Mouse (Mus musculus) kidney, embryonic 16.5 days (tissue): Measurements from ENCODE around the gene Plppr2. TPM values are rescaled to one million over a fixed set of nuclear protein-coding genes. Genes with fewer than 3 reads are reported as not detected.

Experiments used
- ATAC-seq: fragments of 200-750 bp; cut with Nextera tagmentation; 2 replicates; pipeline ENCODE4 v1.8.0; 2017; ENCODE audit warnings: moderate TSS enrichment; ENCODE audit not compliant: low FRiP score, low TSS enrichment
- H3K27ac ChIP-seq: fragments of 300-500 bp; sonication (generic); 2 replicates; pipeline ENCODE4 v1.5.1; 2014; ENCODE audit warnings: low read length
- H3K27me3 ChIP-seq: fragments of 300-500 bp; sonication (generic); 2 replicates; pipeline ENCODE4 v1.6.1; 2014; ENCODE audit warnings: low read length, control low read depth, mixed read lengths; ENCODE audit not compliant: insufficient read depth
- H3K36me3 ChIP-seq: fragments of 300-500 bp; sonication (generic); 2 replicates; pipeline ENCODE4 v1.6.1; 2014; ENCODE audit warnings: low read length, control low read depth, mixed read lengths; ENCODE audit not compliant: insufficient read depth
- H3K4me1 ChIP-seq: fragments of 300-500 bp; sonication (generic); 2 replicates; pipeline ENCODE4 v1.6.1; 2014; ENCODE audit warnings: low read length, control low read depth, mixed read lengths; ENCODE audit not compliant: insufficient read depth
- H3K4me2 ChIP-seq: fragments of 300-500 bp; sonication (generic); replicated peaks from 2 replicates; pipeline ENCODE4 v1.6.1; 2014; ENCODE audit warnings: low read depth, low read length
- H3K4me3 ChIP-seq: fragments of 300-500 bp; sonication (generic); 2 replicates; pipeline ENCODE4 v1.5.1; 2014; ENCODE audit warnings: mild to moderate bottlenecking, low read length
- H3K9ac ChIP-seq: fragments of 300-500 bp; sonication (generic); replicated peaks from 2 replicates; pipeline ENCODE4 v1.6.1; 2014; ENCODE audit warnings: low read length
- H3K9me3 ChIP-seq: fragments of 300-500 bp; sonication (generic); 2 replicates; pipeline ENCODE4 v1.6.1; 2016; ENCODE audit warnings: low read length, control low read depth
- WGBS: fragments of 180-500 bp; shearing (Covaris S2); extraction: QIAGEN DNeasy Blood & Tissue Kit; methylation state at CpG from one replicate; pipeline ENCODE4 v1.1.7; 2014; 5-methylcytosine and 5-hydroxymethylcytosine counted together
- polyA plus RNA-seq: library from polyadenylated mRNA; unstranded; fragments of >200 nt; fragmentation: Nextera tagmentation; extraction: Ambion mirVana; gene quantifications from 2 replicates; pipeline ENCODE4 v1.2.1, GENCODE M21; 2015

Plppr2 gene
- polyA plus RNA-seq, 1 experiment from 2014 or later: 10.4 TPM

DNA sequence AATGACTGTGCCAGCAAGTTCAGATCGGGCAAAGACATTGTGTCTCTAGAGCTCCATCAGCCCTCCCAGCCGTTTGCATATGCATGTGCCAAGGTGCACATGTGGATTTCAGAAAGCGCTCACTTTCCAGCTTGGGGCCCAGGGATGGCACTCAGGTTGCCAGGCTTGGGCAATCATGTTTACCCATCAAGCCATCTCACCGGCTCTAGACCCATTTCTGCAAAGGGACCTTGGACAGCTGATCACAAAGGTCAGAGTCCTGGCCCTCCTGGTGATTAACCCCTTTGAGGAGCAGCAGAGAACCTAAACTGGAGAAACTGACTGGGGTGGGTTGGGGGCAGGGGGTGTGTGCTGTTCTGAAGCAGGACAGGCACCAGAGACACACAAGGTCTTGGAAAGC is 55.4 kb downstream of the Plppr2 start:
- no peaks in the 10 kb centered on the region for H3K36me3 ChIP-seq
- H3K27me3 ChIP-seq: peaks cover 47% of the 10 kb centered on the region
- WGBS: 75% methylated on average over 4 of the region's 4 CpGs
- no peak overlapping the region for H3K27ac ChIP-seq
- no peak for ATAC-seq
- peaks cover 24% of the 10 kb centered on the region for H3K4me1 ChIP-seq
- no peak overlapping the region for H3K4me2 ChIP-seq
- no peak overlapping the region for H3K9ac ChIP-seq
- no peak overlapping the region for H3K4me3 ChIP-seq
- no peaks in the 10 kb centered on the region for H3K9me3 ChIP-seq

DNA sequence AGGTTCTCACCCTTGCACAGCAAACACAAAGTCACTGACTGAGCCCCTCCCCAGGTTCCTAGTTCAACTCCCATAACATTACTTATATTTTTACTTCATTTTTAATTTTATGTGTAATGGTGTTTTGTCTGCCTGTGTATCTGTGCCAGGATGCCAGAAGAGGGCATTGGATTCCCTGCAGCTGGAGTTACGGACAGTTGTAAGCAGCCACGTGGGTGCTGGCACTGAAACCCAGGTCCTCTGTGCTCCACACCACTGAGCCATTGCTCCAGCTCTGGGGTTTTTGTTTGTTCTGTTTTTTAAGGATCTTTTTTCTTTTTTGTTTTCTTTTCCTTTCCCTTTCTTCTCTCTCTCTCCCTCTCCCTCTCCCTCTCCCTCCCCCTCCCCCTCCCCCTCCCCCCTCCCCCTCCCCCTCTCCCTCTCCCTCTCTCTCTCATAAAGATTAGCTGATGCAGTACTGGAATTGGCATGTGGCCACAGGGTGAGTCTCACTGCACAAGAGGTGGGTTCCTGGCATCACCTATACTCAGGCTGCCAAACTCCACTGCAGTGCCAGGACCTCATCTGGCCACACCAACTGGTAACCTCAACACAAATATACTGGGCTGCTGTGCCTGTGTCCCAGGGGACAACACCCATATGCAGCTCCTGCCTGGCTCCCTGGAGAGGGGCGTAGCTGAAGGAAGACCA is 59.5 kb downstream of the Plppr2 start:
- Histone ChIP-seq H3K4me2 (no peak overlapping the region), H3K36me3 (no peaks in the 10 kb centered on the region), H3K4me1 (no peaks in the 10 kb centered on the region), H3K9me3 (no peaks in the 10 kb centered on the region), H3K4me3 (no peak overlapping the region), H3K9ac (no peak overlapping the region), H3K27ac (no peak overlapping the region), H3K27me3 (peaks cover 6% of the 10 kb centered on the region)
- 84% methylated on average over 3 of the region's 3 CpGs for WGBS
- ATAC-seq: no peak

Other genes with a start within 250 kb of the Plppr2 start
- 30.6 and 33.2 TPM in 2 replicates for gene Ldlr, start 213.6 kb upstream of the Plppr2 start, polyA plus RNA-seq
- gene Spc24, start 176.7 kb upstream of the Plppr2 start, polyA plus RNA-seq: 120 and 134 TPM in 2 replicates
- 18.7 and 19.7 TPM in 2 replicates for gene Kank2, start 138.3 kb upstream of the Plppr2 start, polyA plus RNA-seq
- 5.4 and 6.0 TPM in 2 replicates for gene Angptl8, start 101.5 kb upstream of the Plppr2 start, polyA plus RNA-seq
- 46.8 and 47.1 TPM in 2 replicates for gene Dock6, start 84.4 kb upstream of the Plppr2 start, polyA plus RNA-seq
- gene Rab3d, start 18.8 kb upstream of the Plppr2 start, polyA plus RNA-seq: 14.2 and 14.4 TPM in 2 replicates
- 5.4 and 6.0 TPM in 2 replicates for gene Ccdc159, start 9.6 kb upstream of the Plppr2 start, polyA plus RNA-seq
- gene Tmem205, start 9.5 kb upstream of the Plppr2 start, polyA plus RNA-seq: 70.3 and 75.4 TPM in 2 replicates
- 9.0 TPM in 2 replicates for gene Swsap1, start 18.7 kb downstream of the Plppr2 start, polyA plus RNA-seq
- gene Epor, start 26.5 kb downstream of the Plppr2 start, polyA plus RNA-seq: 11.8 and 15.7 TPM in 2 replicates
- gene Rgl3, start 52.4 kb downstream of the Plppr2 start, polyA plus RNA-seq: 33.9 and 34.2 TPM in 2 replicates
- 1.9 TPM in 2 replicates for gene Ccdc151, start 65.6 kb downstream of the Plppr2 start, polyA plus RNA-seq
- 157 and 161 TPM in 2 replicates for gene Prkcsh, start 65.8 kb downstream of the Plppr2 start, polyA plus RNA-seq
- 0.10 and 0.37 TPM in 2 replicates for gene Elavl3, start 115.0 kb downstream of the Plppr2 start, polyA plus RNA-seq
- not detected in 2 replicates for gene Gm49318, start 134.2 kb downstream of the Plppr2 start, polyA plus RNA-seq
- 11.6 and 14.2 TPM in 2 replicates for gene Zfp653, start 134.3 kb downstream of the Plppr2 start, polyA plus RNA-seq
- gene Ecsit, start 148.4 kb downstream of the Plppr2 start, polyA plus RNA-seq: 54.4 and 62.7 TPM in 2 replicates
- 13.3 and 49.9 TPM in 2 replicates for gene Cnn1, start 162.2 kb downstream of the Plppr2 start, polyA plus RNA-seq
- 195 and 203 TPM in 2 replicates for gene Elof1, start 180.1 kb downstream of the Plppr2 start, polyA plus RNA-seq
- 5.8 and 6.7 TPM in 2 replicates for gene Acp5, start 198.7 kb downstream of the Plppr2 start, polyA plus RNA-seq
- gene Pigyl, start 219.8 kb downstream of the Plppr2 start, polyA plus RNA-seq: 70.2 and 72.4 TPM in 2 replicates